Mouse (Mus musculus): Measurements from ENCODE around the gene Glra4. TPM values are rescaled to one million over a fixed set of nuclear protein-coding genes. Genes with fewer than 3 reads are reported as not detected.

The Glra4 gene
- polyA plus RNA-seq, 1 experiment from 2014 or later: not detected

DNA sequence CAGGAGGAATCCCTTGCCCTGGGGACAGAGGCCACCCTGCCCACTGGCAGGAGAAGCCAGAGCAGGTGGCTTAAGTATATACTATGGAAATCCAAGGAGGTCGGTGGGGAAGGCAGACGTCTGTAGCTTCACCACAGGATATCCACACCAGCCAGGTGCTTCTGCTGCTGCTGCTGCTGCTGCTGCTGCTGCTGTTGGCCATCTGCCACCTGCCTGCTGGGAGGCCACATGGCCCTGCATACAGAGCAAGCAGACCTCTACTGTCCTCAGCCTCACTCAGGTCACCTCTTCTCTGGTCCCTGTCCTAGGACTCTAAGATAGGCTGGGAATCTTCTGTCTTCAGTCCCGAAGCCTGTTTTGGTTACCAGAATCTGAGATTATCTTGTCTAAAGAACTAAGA, 1.9 kb downstream of the Glra4 start:
- Histone ChIP-seq H3K9me3 (ENCODE audit: control insufficient read depth, low read length) (no peaks in the 10 kb centered on the region), H3K4me2 (replicated peaks; ENCODE audit: low read depth, low read length) (no peak overlapping the region)

DNA sequence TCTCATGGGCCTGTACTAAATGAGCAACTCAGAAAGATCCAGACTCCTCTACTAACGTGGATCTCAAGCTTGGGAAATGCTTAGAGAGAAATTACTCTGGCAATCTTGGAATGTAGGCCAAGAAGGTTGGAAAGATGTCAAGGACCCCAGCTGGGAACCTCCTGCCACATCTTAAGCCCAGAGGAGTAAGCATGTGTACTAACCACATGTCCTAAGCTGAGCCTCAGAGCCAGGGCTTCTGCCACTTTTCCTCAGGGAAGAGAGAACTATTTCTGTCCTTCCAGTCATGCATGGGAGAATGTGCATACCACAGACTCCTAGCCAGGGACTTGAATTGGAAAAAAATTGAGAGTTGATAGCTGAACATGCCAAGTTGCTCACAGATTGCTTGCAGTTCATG, 6.9 kb downstream of the Glra4 start:
- 73% methylated on average over 1 of the region's 1 CpGs for WGBS
- Histone ChIP-seq H3K27me3 (ENCODE audit: control insufficient read depth, insufficient read depth, low read length) (no peaks in the 10 kb centered on the region), H3K4me1 (replicated peaks; ENCODE audit: control insufficient read depth, insufficient read depth, low read length) (no peaks in the 10 kb centered on the region), H3K9ac (ENCODE audit: low read depth, low read length) (no peak overlapping the region), H3K36me3 (ENCODE audit: control insufficient read depth, insufficient read depth, low read length) (no peaks in the 10 kb centered on the region), H3K4me2 (replicated peaks; ENCODE audit: low read depth, low read length) (no peak overlapping the region), H3K4me3 (ENCODE audit: low read depth, low read length) (no peak overlapping the region), H3K9me3 (ENCODE audit: control insufficient read depth, low read length) (no peaks in the 10 kb centered on the region), H3K27ac (ENCODE audit: low read depth, low read length) (no peak overlapping the region)
- no peak for DNase-seq (ENCODE audit: low spot score)
- no peak for ATAC-seq (ENCODE audit: low FRiP score)

More for the DNA sequence above, 1.9 kb downstream of the Glra4 start:
- ATAC-seq (ENCODE audit: low FRiP score): no peak
- no peak for DNase-seq (ENCODE audit: low spot score)
- Histone ChIP-seq H3K4me3 (ENCODE audit: low read depth, low read length) (no peak overlapping the region), H3K27me3 (ENCODE audit: control insufficient read depth, insufficient read depth, low read length) (no peaks in the 10 kb centered on the region; the same call in 1 of the 2 replicates), H3K4me1 (replicated peaks; ENCODE audit: control insufficient read depth, insufficient read depth, low read length) (no peaks in the 10 kb centered on the region), H3K36me3 (ENCODE audit: control insufficient read depth, insufficient read depth, low read length) (no peaks in the 10 kb centered on the region), H3K9ac (ENCODE audit: low read depth, low read length) (no peak overlapping the region), H3K27ac (ENCODE audit: low read depth, low read length) (no peak overlapping the region)
- 68% methylated on average over 3 of the region's 3 CpGs for WGBS

DNA sequence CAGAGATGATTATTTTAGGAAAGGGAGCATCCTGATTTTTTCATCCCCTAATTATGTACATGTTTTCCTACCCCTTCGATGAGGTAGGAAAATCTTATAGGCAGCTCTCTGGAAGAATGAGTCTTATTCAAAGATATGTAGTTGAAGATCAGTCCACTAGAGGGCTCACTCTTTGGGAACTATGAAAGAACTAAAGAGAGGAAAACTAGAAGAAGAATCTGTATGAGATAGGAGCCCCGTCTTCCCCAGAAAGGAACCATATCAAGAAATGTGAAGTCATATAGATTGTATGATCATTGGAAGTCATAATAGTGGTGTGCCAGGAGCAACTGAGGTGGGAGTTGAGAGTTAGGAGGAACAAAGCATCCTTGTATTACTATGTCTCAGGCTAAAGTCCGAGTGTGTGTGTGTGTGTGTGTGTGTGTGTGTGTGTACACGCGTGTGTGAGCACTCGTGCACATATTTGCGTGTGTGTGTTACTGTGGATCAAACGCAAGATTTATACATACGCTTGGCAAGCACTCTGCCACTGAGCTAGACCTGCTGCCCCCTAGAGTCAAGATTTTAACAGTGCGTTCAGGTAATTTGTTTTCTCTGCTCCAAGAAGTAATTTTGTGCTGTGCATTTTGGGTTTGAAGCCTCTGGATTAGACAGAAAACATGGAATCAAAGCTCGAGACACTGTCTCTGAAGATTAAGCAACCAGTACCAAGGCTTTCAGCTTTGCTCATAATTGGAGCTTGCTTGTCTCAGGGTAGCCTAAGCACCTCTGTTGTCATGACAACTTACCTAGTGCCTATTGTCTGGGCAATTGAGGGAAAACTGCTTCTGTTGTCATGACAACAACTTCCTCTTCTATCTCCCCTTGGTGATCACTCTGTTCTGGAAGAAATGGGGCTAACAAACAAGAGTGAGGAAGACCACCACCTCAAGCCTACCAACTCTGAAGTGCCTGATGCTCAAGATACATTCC, 18.6 kb downstream of the Glra4 start:
- no peak for ATAC-seq (ENCODE audit: low FRiP score)
- H3K9me3 ChIP-seq (ENCODE audit: control insufficient read depth, low read length): no peaks in the 10 kb centered on the region
- H3K4me3 ChIP-seq (ENCODE audit: low read depth, low read length): no peak overlapping the region
- no peak overlapping the region for H3K9ac ChIP-seq (ENCODE audit: low read depth, low read length)
- peak; percentile 51 for DNase-seq (ENCODE audit: low spot score)
- no peak overlapping the region for H3K4me2 ChIP-seq (replicated peaks; ENCODE audit: low read depth, low read length)
- 82% methylated on average over 11 of the region's 11 CpGs for WGBS
- H3K27ac ChIP-seq (ENCODE audit: low read depth, low read length): no peak overlapping the region
- H3K27me3 ChIP-seq (ENCODE audit: control insufficient read depth, insufficient read depth, low read length): no peaks in the 10 kb centered on the region
- H3K4me1 ChIP-seq (replicated peaks; ENCODE audit: control insufficient read depth, insufficient read depth, low read length): no peaks in the 10 kb centered on the region
- no peaks in the 10 kb centered on the region for H3K36me3 ChIP-seq (ENCODE audit: control insufficient read depth, insufficient read depth, low read length)

DNA sequence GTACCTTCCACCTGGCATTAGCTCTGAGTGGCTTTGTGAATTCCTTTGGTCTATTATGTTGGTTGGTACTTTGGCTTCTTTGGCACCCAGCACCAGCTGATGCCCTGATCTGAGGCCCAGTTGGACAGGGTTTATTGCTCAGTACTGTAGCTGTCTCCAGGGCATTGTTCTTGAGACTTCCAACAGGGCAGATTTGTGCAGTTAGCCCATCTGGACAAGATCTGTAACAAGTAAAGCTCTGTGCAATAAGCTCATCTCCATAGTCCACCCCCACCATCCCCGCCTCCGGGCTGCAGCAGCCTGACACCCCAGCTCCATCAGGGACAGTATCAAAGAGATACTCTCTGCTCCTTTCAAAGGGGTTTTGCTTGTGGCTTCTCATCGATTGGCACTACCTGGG, 24.5 kb downstream of the Glra4 start:
- ATAC-seq (ENCODE audit: low FRiP score): no peak
- Histone ChIP-seq H3K27me3 (ENCODE audit: control insufficient read depth, insufficient read depth, low read length) (no peaks in the 10 kb centered on the region), H3K4me3 (ENCODE audit: low read depth, low read length) (no peak overlapping the region), H3K9me3 (ENCODE audit: control insufficient read depth, low read length) (no peaks in the 10 kb centered on the region), H3K4me1 (replicated peaks; ENCODE audit: control insufficient read depth, insufficient read depth, low read length) (no peaks in the 10 kb centered on the region), H3K36me3 (ENCODE audit: control insufficient read depth, insufficient read depth, low read length) (no peaks in the 10 kb centered on the region), H3K4me2 (replicated peaks; ENCODE audit: low read depth, low read length) (no peak overlapping the region), H3K27ac (ENCODE audit: low read depth, low read length) (no peak overlapping the region), H3K9ac (ENCODE audit: low read depth, low read length) (no peak overlapping the region)
- no peak for DNase-seq (ENCODE audit: low spot score)
- 85% methylated on average over 3 of the region's 3 CpGs for WGBS

DNA sequence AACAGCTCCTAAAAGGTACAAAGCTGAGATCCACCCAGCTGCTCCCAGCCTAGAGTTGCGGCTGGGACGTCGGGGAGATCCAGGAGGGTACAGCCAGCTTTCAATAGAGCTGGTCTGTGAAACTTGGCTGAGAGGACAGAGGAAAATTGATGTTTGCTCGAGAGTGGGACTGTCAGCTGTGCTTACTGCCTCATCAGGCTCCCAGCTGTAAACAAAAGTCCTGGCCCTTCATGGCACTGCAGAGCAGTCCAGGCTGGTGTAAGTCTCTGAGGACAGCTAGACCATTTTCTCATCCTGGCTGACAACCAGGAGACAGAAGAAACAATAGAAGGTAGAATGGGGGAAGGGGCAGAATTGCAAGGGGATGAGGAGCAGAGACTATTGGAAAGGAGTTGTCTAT, 30.6 kb downstream of the Glra4 start:
- Histone ChIP-seq H3K9me3 (ENCODE audit: control insufficient read depth, low read length) (no peaks in the 10 kb centered on the region), H3K4me1 (replicated peaks; ENCODE audit: control insufficient read depth, insufficient read depth, low read length) (no peaks in the 10 kb centered on the region), H3K9ac (ENCODE audit: low read depth, low read length) (no peak overlapping the region), H3K27ac (ENCODE audit: low read depth, low read length) (no peak overlapping the region), H3K4me3 (ENCODE audit: low read depth, low read length) (no peak overlapping the region), H3K27me3 (ENCODE audit: control insufficient read depth, insufficient read depth, low read length) (no peaks in the 10 kb centered on the region), H3K4me2 (replicated peaks; ENCODE audit: low read depth, low read length) (no peak overlapping the region), H3K36me3 (ENCODE audit: control insufficient read depth, insufficient read depth, low read length) (no peaks in the 10 kb centered on the region)
- 80% methylated on average over 4 of the region's 4 CpGs for WGBS
- ATAC-seq (ENCODE audit: low FRiP score): no peak
- DNase-seq (ENCODE audit: low spot score): no peak

DNA sequence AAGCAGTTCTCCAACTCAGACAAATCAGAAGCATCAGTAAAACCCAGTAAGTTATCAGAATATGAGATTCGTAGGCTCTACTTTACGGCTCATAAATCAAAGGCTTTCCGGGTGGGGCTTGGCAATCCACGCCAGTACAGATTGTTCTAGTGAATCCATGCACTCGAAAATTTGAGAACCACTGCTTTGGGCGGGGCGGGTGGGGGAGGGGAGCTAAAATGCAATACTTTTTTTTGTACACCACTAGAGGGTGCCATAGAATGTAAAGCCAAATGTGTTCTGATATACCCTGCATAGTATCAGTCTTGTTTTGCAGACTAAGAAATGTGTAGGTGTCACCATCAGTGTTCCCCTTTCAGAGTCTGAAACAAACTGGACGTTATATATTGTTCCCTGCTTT, 35.3 kb downstream of the Glra4 start:
- Histone ChIP-seq H3K4me2 (replicated peaks; ENCODE audit: low read depth, low read length) (no peak overlapping the region), H3K4me3 (ENCODE audit: low read depth, low read length) (no peak overlapping the region), H3K36me3 (ENCODE audit: control insufficient read depth, insufficient read depth, low read length) (no peaks in the 10 kb centered on the region), H3K27me3 (ENCODE audit: control insufficient read depth, insufficient read depth, low read length) (no peaks in the 10 kb centered on the region), H3K27ac (ENCODE audit: low read depth, low read length) (no peak overlapping the region), H3K9me3 (ENCODE audit: control insufficient read depth, low read length) (no peaks in the 10 kb centered on the region), H3K4me1 (replicated peaks; ENCODE audit: control insufficient read depth, insufficient read depth, low read length) (no peaks in the 10 kb centered on the region), H3K9ac (ENCODE audit: low read depth, low read length) (no peak overlapping the region)
- no peak for ATAC-seq (ENCODE audit: low FRiP score)
- peak; percentile 16 for DNase-seq (ENCODE audit: low spot score)
- WGBS: 84% methylated on average over 8 of the region's 8 CpGs

DNA sequence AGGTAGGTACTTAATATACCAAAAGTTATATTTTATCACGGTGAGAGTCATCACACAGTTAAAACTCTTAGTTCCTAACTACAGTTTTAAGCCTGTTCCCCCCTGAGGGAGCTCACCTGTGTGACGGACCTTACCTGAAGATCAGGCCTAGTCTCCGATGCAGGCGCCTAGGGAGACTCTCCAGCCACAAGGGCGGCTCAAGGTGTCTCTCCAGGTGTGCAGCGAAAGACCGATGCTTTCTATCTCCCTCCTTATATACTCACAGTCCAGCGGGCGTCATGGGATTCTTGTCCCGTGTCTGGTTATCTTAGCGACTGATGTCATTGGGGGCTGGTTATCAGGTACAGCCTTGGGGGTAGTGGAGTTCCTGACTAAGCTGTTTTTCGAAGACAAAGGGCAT, 36.5 kb downstream of the Glra4 start, which contains the start of gene Morf4l2:
Gene Morf4l2, minus strand, starts transcription at position 232 of the 400 bp plus-strand sequence.
- H3K4me2 ChIP-seq (replicated peaks; ENCODE audit: low read depth, low read length): peak within 1 kb of the TSS; percentile 39; the same call in 1 of the 2 replicates
- 89% methylated on average over 12 of the region's 12 CpGs for WGBS
- no peak within 1 kb of the TSS for H3K4me3 ChIP-seq (ENCODE audit: low read depth, low read length)
- ATAC-seq (ENCODE audit: low FRiP score) (no peak), DNase-seq (ENCODE audit: low spot score) (no peak)
- H3K27me3 ChIP-seq (ENCODE audit: control insufficient read depth, insufficient read depth, low read length): no peaks in the 10 kb centered on the region
- H3K9me3 ChIP-seq (ENCODE audit: control insufficient read depth, low read length): no peaks in the 10 kb centered on the region
- no peaks in the 10 kb centered on the region for H3K4me1 ChIP-seq (replicated peaks; ENCODE audit: control insufficient read depth, insufficient read depth, low read length)
- no peaks in the 10 kb centered on the region for H3K36me3 ChIP-seq (ENCODE audit: control insufficient read depth, insufficient read depth, low read length)
- H3K9ac ChIP-seq (ENCODE audit: low read depth, low read length): no peak within 1 kb of the TSS; the same call in 1 of the 2 replicates
- H3K27ac ChIP-seq (ENCODE audit: low read depth, low read length): peak within 1 kb of the TSS; percentile 61

DNA sequence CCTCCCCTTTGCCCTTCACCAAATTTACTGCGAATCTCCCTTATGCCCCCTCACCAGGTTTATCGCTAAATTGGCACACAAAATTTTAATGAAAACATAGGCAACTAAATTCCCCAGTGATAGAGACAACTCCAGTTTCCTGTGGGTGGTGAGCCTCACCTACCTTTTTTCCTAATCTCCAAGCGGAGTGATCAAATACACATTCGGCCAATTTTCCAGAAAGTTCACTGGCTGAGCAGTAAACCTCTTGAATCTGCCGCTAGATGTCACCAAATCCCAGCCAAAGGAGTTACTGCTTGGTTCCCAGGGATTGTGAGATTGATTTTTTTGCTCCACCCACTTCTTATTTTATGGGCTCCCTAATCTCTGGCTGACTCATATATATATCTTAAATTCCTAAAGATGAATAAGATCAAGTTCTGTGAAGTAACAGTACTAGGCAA, 37.3 kb downstream of the Glra4 start:
- peak overlapping the region; percentile 61 for H3K27ac ChIP-seq (ENCODE audit: low read depth, low read length)
- WGBS: 26% methylated on average over 5 of the region's 5 CpGs
- peak overlapping the region; percentile 52; the same call in 1 of the 2 replicates for H3K9ac ChIP-seq (ENCODE audit: low read depth, low read length)
- H3K4me2 ChIP-seq (replicated peaks; ENCODE audit: low read depth, low read length): peak overlapping the region; percentile 39; the same call in 1 of the 2 replicates
- H3K36me3 ChIP-seq (ENCODE audit: control insufficient read depth, insufficient read depth, low read length): no peaks in the 10 kb centered on the region
- peak; percentile 72 for DNase-seq (ENCODE audit: low spot score)
- no peak overlapping the region; the same call in 1 of the 2 replicates for H3K4me3 ChIP-seq (ENCODE audit: low read depth, low read length)
- no peaks in the 10 kb centered on the region for H3K9me3 ChIP-seq (ENCODE audit: control insufficient read depth, low read length)
- H3K27me3 ChIP-seq (ENCODE audit: control insufficient read depth, insufficient read depth, low read length): no peaks in the 10 kb centered on the region
- ATAC-seq (ENCODE audit: low FRiP score): no peak
- no peaks in the 10 kb centered on the region for H3K4me1 ChIP-seq (replicated peaks; ENCODE audit: control insufficient read depth, insufficient read depth, low read length)

DNA sequence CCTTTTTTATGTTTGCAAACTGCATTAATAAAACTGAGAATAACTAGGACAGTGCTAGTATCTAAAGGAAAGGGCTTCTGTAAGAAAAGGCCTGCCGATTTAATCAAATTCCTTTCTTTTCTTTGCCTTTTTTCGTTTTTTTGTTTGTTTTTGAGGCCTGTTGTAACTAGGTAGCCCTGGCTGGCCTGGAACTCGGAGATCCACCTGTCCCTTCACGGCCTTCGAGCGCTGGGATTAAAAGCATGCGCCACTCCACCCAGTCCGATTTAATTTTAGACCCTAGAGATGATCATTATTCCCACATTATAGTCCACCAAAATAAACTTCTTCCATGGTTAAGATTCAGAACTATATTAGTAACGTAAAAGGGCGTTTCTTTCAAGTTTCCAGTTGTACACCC, 37.7 kb downstream of the Glra4 start:
- Histone ChIP-seq H3K27ac (ENCODE audit: low read depth, low read length) (peak overlapping the region; percentile 61), H3K36me3 (ENCODE audit: control insufficient read depth, insufficient read depth, low read length) (no peaks in the 10 kb centered on the region), H3K27me3 (ENCODE audit: control insufficient read depth, insufficient read depth, low read length) (no peaks in the 10 kb centered on the region), H3K4me1 (replicated peaks; ENCODE audit: control insufficient read depth, insufficient read depth, low read length) (no peaks in the 10 kb centered on the region), H3K4me2 (replicated peaks; ENCODE audit: low read depth, low read length) (peak overlapping the region; percentile 39), H3K4me3 (ENCODE audit: low read depth, low read length) (peak overlapping the region; percentile 43), H3K9ac (ENCODE audit: low read depth, low read length) (peak overlapping the region; percentile 52), H3K9me3 (ENCODE audit: control insufficient read depth, low read length) (no peaks in the 10 kb centered on the region)
- ATAC-seq (ENCODE audit: low FRiP score) (no peak), DNase-seq (ENCODE audit: low spot score) (peak; percentile 21)
- WGBS: 21% methylated on average over 10 of the region's 10 CpGs

All from hindbrain, embryonic 11.5 days (tissue).